Mouse (Mus musculus): ENCODE results near the gene Mamdc2. TPM values are rescaled to one million over a fixed set of nuclear protein-coding genes. Genes with fewer than 3 reads are reported as not detected.

Mamdc2 gene
- polyA plus RNA-seq, 1 experiment from 2014 or later, result 2.6 TPM

DNA sequence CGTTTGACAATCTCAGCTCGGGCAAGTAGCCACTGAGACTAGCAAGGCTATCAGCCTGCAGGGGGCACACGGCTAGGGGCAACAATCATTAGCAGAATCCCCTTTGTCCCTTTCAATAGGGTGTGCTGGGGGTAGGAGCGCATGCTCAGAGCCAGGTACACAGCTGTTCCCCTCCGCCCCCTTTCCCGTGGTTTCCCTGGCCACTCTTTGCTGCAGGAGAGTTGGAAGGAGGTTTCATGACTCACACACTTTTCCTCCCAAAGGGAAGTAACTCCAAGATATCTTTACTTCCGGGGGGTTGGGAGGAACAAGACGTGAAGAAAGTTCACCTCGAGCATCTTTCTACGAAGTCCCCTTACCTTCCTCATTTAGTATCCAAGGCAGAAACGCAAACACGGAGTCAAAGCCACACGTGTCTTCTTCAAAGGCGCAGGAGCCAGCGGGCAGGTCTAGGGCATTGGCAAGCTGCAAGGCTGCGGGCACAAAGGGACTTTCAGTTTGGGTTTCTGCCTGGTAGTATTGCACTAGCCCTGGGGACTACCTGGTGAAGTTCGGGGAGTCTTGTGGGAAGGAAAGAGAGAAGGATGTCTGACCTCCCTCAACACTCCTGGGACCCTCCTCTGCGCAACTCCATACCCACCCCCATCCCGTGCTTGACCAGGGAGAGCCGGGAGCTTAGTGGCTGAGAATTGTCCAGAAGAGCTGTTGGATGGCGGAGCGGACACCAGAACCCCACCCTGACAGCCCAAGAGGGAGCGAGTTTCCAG is 838 bp downstream of the Mamdc2 start:
- H3K27ac ChIP-seq (ENCODE audit: low read depth, low read length), result no peak overlapping the region
- H3K27me3 ChIP-seq (replicated peaks; ENCODE audit: control insufficient read depth, insufficient read depth, low read length), result no peaks in the 10 kb centered on the region
- H3K36me3 ChIP-seq (ENCODE audit: control insufficient read depth, insufficient read depth, low read length), result no peaks in the 10 kb centered on the region
- peak; percentile 66 for ATAC-seq
- peak overlapping the region; percentile 70 for H3K4me2 ChIP-seq (ENCODE audit: low read length)
- no peaks in the 10 kb centered on the region for H3K9me3 ChIP-seq (ENCODE audit: control insufficient read depth, low read length)
- H3K4me3 ChIP-seq (ENCODE audit: low read length), result peak overlapping the region; percentile 42
- H3K9ac ChIP-seq (ENCODE audit: low read depth, low read length), result peak overlapping the region; percentile 37
- H3K4me1 ChIP-seq (ENCODE audit: control insufficient read depth, insufficient read depth, low read depth, low read length), result peaks cover 14% of the 10 kb centered on the region
- WGBS, result under 1% methylated on average over 23 of the region's 23 CpGs

DNA sequence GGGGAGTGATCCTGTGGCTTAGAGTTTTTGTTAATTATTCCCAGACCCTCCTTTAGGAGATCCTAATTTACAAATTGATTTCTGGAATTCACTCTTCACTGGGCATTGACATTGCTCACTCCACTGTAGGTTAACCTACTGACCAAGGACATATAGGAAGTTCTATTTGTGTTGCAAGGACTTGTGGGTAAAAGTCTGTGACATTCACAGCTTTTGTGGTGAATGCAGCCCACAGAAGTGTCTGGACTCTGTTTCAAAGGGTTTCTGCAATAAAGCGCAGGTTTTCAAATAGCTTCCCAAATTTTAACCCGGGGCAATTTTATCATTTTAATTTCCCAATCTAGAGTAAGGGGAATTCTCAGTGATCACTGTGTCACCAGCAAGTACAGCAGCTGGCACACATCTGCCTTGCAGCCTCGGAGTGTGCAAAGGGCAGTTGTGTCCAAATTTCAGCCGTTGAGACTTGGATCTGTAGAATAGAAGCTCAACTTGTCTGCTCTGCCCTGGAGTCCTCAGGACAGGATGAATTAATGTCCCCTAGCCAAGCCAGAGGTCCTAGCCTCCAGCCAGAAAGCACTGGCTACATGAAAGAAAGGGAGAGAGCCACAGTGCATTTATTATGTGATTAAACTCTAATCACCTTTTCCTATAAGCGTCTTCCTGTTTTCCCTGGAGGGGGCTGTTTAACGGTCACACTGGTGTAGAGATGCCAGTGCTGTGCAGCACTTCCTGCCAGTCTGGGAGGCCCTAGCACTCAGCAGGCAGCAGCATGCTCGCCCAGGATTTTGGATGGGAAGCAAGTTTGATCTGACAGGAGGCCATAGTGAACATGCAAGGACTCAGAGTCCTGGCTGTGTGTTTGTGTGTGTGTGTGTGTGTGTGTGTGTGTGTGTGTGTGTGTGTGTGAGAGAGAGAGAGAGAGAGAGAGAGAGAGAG is 3.1 kb downstream of the Mamdc2 start:
- Histone ChIP-seq H3K4me3 (ENCODE audit: low read length) (no peak overlapping the region), H3K9me3 (ENCODE audit: control insufficient read depth, low read length) (no peaks in the 10 kb centered on the region), H3K4me2 (ENCODE audit: low read length) (no peak overlapping the region), H3K27me3 (replicated peaks; ENCODE audit: control insufficient read depth, insufficient read depth, low read length) (no peaks in the 10 kb centered on the region), H3K9ac (ENCODE audit: low read depth, low read length) (no peak overlapping the region), H3K4me1 (ENCODE audit: control insufficient read depth, insufficient read depth, low read depth, low read length) (peaks cover 14% of the 10 kb centered on the region), H3K27ac (ENCODE audit: low read depth, low read length) (no peak overlapping the region), H3K36me3 (ENCODE audit: control insufficient read depth, insufficient read depth, low read length) (no peaks in the 10 kb centered on the region)
- ATAC-seq, result no peak; the same call in 1 of the 2 replicates
- WGBS, result 51% methylated on average over 7 of the region's 7 CpGs

DNA sequence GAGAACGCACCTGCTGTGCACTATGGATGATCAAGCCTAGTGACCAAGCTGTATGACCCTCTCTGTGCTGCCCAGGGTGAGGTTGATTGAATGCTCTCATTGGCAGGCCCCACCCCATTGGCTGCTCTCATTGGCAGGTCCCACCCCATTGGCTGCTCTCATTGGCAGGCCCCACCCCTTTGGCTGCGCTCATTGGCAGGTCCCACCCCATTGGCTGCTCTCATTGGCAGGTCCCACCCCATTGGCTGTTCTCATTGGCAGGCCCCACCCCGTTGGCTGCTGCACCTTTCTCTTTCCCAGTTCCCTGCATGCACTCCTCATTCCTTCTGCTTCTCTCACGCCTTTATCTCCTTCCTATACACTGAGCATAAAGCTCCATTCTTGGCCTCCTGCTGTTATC is 12.5 kb downstream of the Mamdc2 start:
- 85% methylated on average over 3 of the region's 4 CpGs for WGBS
- no peak for ATAC-seq
- H3K9me3 ChIP-seq (ENCODE audit: control insufficient read depth, low read length), result no peaks in the 10 kb centered on the region

DNA sequence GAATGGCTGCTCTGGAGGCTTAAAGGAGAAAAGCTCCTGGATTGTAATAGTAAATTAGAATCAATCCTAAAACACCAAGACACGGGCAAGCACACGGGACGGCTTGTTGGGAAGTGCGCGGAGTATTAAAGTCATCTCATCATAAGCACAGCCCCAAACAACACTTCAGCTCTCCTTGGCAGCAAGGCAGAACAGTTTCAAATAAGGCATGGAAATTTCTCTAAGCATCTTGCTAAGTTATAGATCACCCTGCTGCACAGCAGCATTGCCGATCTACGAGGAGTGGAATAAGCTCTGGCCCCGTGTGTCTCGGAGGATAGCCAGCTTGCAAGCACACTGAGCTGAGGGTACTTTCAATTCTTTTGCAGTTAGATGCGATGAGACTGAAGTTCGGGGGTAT is 13.8 kb downstream of the Mamdc2 start:
- Histone ChIP-seq H3K27ac (ENCODE audit: low read depth, low read length) (no peak overlapping the region), H3K4me1 (ENCODE audit: control insufficient read depth, insufficient read depth, low read depth, low read length) (no peaks in the 10 kb centered on the region), H3K36me3 (ENCODE audit: control insufficient read depth, insufficient read depth, low read length) (no peaks in the 10 kb centered on the region), H3K27me3 (replicated peaks; ENCODE audit: control insufficient read depth, insufficient read depth, low read length) (no peaks in the 10 kb centered on the region), H3K4me3 (ENCODE audit: low read length) (no peak overlapping the region), H3K9me3 (ENCODE audit: control insufficient read depth, low read length) (no peaks in the 10 kb centered on the region), H3K4me2 (ENCODE audit: low read length) (no peak overlapping the region), H3K9ac (ENCODE audit: low read depth, low read length) (no peak overlapping the region)
- 89% methylated on average over 11 of the region's 11 CpGs for WGBS
- ATAC-seq, result no peak

More for the DNA sequence above, 12.5 kb downstream of the Mamdc2 start:
- H3K4me3 ChIP-seq (ENCODE audit: low read length), result no peak overlapping the region
- H3K27me3 ChIP-seq (replicated peaks; ENCODE audit: control insufficient read depth, insufficient read depth, low read length), result no peaks in the 10 kb centered on the region
- no peak overlapping the region for H3K4me2 ChIP-seq (ENCODE audit: low read length)
- H3K36me3 ChIP-seq (ENCODE audit: control insufficient read depth, insufficient read depth, low read length), result no peaks in the 10 kb centered on the region
- no peaks in the 10 kb centered on the region for H3K4me1 ChIP-seq (ENCODE audit: control insufficient read depth, insufficient read depth, low read depth, low read length)
- H3K9ac ChIP-seq (ENCODE audit: low read depth, low read length), result no peak overlapping the region
- H3K27ac ChIP-seq (ENCODE audit: low read depth, low read length), result no peak overlapping the region

DNA sequence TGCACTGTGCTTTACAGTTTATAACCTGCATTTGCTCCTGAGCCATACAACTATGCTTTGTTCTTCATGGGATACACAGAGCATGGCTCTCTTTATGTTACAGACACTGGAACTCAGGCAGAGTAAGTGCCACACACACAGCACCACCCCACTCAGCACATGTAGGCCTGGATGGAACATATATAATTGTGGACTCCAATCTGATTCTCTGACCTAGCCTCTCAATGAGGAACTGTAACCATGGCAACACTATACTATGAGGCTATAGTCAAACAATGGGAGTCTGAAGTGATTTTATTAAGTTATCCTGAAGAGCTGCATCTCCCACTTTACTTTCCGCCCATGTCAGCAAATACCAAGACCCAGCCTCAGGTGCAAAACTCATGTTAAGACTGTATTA is 30.6 kb downstream of the Mamdc2 start:
- Histone ChIP-seq H3K27ac (ENCODE audit: low read depth, low read length) (no peak overlapping the region), H3K4me1 (ENCODE audit: control insufficient read depth, insufficient read depth, low read depth, low read length) (no peaks in the 10 kb centered on the region), H3K4me2 (ENCODE audit: low read length) (no peak overlapping the region), H3K9ac (ENCODE audit: low read depth, low read length) (no peak overlapping the region), H3K36me3 (ENCODE audit: control insufficient read depth, insufficient read depth, low read length) (no peaks in the 10 kb centered on the region), H3K9me3 (ENCODE audit: control insufficient read depth, low read length) (no peaks in the 10 kb centered on the region), H3K4me3 (ENCODE audit: low read length) (no peak overlapping the region), H3K27me3 (replicated peaks; ENCODE audit: control insufficient read depth, insufficient read depth, low read length) (no peaks in the 10 kb centered on the region)
- peak; percentile 61; the same call in 1 of the 2 replicates for ATAC-seq
- WGBS, result 73% methylated on average over 1 of the region's 1 CpGs

DNA sequence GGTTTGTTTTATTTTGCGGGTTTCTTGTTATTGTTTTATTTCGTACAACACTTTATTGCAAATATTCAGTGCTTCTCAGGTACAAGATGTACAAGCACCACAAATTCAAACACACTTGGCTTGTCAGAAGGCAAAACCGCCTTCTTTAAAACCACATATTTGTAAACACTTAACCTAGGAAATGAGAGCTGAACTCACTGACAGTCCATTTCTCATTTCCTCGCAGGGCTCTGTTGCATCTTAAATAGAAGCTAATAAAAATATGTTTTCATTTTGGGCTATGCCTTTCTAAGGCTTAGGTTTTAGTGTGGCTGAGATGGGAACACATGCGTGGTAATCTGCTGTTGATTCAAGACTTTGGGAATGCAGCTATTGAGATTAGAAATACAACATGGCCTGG is 37.4 kb downstream of the Mamdc2 start:
- ATAC-seq, result no peak
- H3K4me2 ChIP-seq (ENCODE audit: low read length), result no peak overlapping the region
- 89% methylated on average over 5 of the region's 5 CpGs for WGBS

DNA sequence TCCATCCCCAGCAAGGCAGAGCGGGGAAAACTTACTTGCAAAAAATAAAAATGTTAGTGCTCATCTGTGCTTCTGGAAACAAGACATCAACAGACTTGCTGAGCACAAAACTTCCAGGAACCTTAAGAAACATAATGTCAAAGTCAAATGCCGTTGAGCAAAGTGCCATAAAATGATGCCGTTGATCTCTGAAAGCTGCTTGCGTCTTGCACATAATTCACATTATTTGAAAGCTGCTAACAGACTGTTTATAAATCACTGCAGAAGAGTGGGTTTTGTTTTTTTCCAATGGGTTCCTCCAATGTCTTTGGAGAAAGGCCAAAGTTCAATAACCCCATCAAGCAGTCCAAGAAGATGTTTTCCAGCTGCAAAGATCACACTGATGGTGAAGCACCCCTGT is 37.9 kb downstream of the Mamdc2 start:
- no peaks in the 10 kb centered on the region for H3K9me3 ChIP-seq (ENCODE audit: control insufficient read depth, low read length)
- no peak for ATAC-seq
- 83% methylated on average over 4 of the region's 4 CpGs for WGBS

More for the DNA sequence above, 37.4 kb downstream of the Mamdc2 start:
- no peaks in the 10 kb centered on the region for H3K36me3 ChIP-seq (ENCODE audit: control insufficient read depth, insufficient read depth, low read length)
- H3K4me3 ChIP-seq (ENCODE audit: low read length), result no peak overlapping the region
- no peaks in the 10 kb centered on the region for H3K27me3 ChIP-seq (replicated peaks; ENCODE audit: control insufficient read depth, insufficient read depth, low read length)
- no peaks in the 10 kb centered on the region for H3K9me3 ChIP-seq (ENCODE audit: control insufficient read depth, low read length)
- H3K9ac ChIP-seq (ENCODE audit: low read depth, low read length), result no peak overlapping the region
- no peak overlapping the region for H3K27ac ChIP-seq (ENCODE audit: low read depth, low read length)
- no peaks in the 10 kb centered on the region for H3K4me1 ChIP-seq (ENCODE audit: control insufficient read depth, insufficient read depth, low read depth, low read length)

GRCm38 (mm10) chr19:23401469-23402135 is 46.6 kb downstream of the Mamdc2 start:
- 0 out of 2 replicates have a peak, but pooled peaks cover 2% of the 10 kb centered on the region for H3K27me3 ChIP-seq (replicated peaks; ENCODE audit: control insufficient read depth, insufficient read depth, low read length)
- H3K4me2 ChIP-seq (ENCODE audit: low read length), result no peak overlapping the region
- H3K36me3 ChIP-seq (ENCODE audit: control insufficient read depth, insufficient read depth, low read length), result no peaks in the 10 kb centered on the region
- ATAC-seq, result peak; percentile 77
- 27% methylated on average over 12 of the region's 12 CpGs for WGBS
- no peak overlapping the region for H3K27ac ChIP-seq (ENCODE audit: low read depth, low read length)
- no peak overlapping the region for H3K4me3 ChIP-seq (ENCODE audit: low read length)
- H3K4me1 ChIP-seq (ENCODE audit: control insufficient read depth, insufficient read depth, low read depth, low read length), result no peaks in the 10 kb centered on the region
- H3K9ac ChIP-seq (ENCODE audit: low read depth, low read length), result no peak overlapping the region
- H3K9me3 ChIP-seq (ENCODE audit: control insufficient read depth, low read length), result no peaks in the 10 kb centered on the region

More for the DNA sequence above, 37.9 kb downstream of the Mamdc2 start:
- no peaks in the 10 kb centered on the region for H3K27me3 ChIP-seq (replicated peaks; ENCODE audit: control insufficient read depth, insufficient read depth, low read length)
- H3K27ac ChIP-seq (ENCODE audit: low read depth, low read length), result no peak overlapping the region
- no peak overlapping the region for H3K4me3 ChIP-seq (ENCODE audit: low read length)
- no peaks in the 10 kb centered on the region for H3K4me1 ChIP-seq (ENCODE audit: control insufficient read depth, insufficient read depth, low read depth, low read length)
- H3K36me3 ChIP-seq (ENCODE audit: control insufficient read depth, insufficient read depth, low read length), result no peaks in the 10 kb centered on the region
- no peak overlapping the region for H3K4me2 ChIP-seq (ENCODE audit: low read length)
- no peak overlapping the region for H3K9ac ChIP-seq (ENCODE audit: low read depth, low read length)

Data from hindbrain, embryonic 16.5 days (tissue).